Mouse (Mus musculus) forebrain, embryonic 13.5 days (tissue): Measurements from ENCODE around the gene Vmp1. TPM values are rescaled to one million over a fixed set of nuclear protein-coding genes. Genes with fewer than 3 reads are reported as not detected.

ENCODE experiments used
- ATAC-seq: fragments of 200-750 bp; cut with Nextera tagmentation; 2 replicates; pipeline ENCODE4 v1.8.0; 2017
- H3K27ac ChIP-seq: fragments of 300-500 bp; sonication (generic); 2 replicates; pipeline ENCODE4 v1.5.1; 2015; ENCODE audit warnings: inconsistent platforms, mild to moderate bottlenecking, moderate library complexity
- H3K27me3 ChIP-seq: fragments of 300-500 bp; sonication (generic); 2 replicates; pipeline ENCODE4 v1.6.1; 2015; ENCODE audit warnings: mild to moderate bottlenecking, inconsistent platforms
- H3K36me3 ChIP-seq: fragments of 300-500 bp; sonication (generic); 2 replicates; pipeline ENCODE4 v1.6.1; 2015; ENCODE audit warnings: mild to moderate bottlenecking, inconsistent platforms; ENCODE audit not compliant: poor library complexity, severe bottlenecking
- H3K4me1 ChIP-seq: fragments of 300-500 bp; sonication (generic); 2 replicates; pipeline ENCODE4 v1.6.1; 2015; ENCODE audit warnings: inconsistent platforms
- H3K4me2 ChIP-seq: fragments of 300-500 bp; sonication (generic); 2 replicates; pipeline ENCODE4 v1.6.1; 2015; ENCODE audit warnings: inconsistent platforms, mild to moderate bottlenecking, moderate library complexity
- H3K4me3 ChIP-seq: fragments of 300-500 bp; sonication (generic); 2 replicates; pipeline ENCODE4 v1.5.1; 2015; ENCODE audit warnings: mild to moderate bottlenecking, inconsistent platforms
- H3K9ac ChIP-seq: fragments of 300-500 bp; sonication (generic); 2 replicates; pipeline ENCODE4 v1.6.1; 2015; ENCODE audit warnings: mild to moderate bottlenecking, inconsistent platforms
- H3K9me3 ChIP-seq: fragments of 300-500 bp; sonication (generic); replicated peaks from 2 replicates; pipeline ENCODE4 v1.6.1; 2016; ENCODE audit warnings: inconsistent platforms
- WGBS: fragments of 180-500 bp; shearing (Covaris S2); methylation state at CpG from one replicate; pipeline ENCODE4 v1.1.7; 2015; 5-methylcytosine and 5-hydroxymethylcytosine counted together
- polyA plus RNA-seq: library from polyadenylated mRNA; unstranded; fragments of >200 nt; fragmentation: Nextera tagmentation; extraction: Ambion mirVana; gene quantifications from 2 replicates; pipeline ENCODE4 v1.2.1, GENCODE M21; 2015

Gene Vmp1
- polyA plus RNA-seq, 1 experiment from 2014 or later, result 86.8 TPM

- no peaks in the 10 kb centered on the region for H3K9me3 ChIP-seq
- no peaks in the 10 kb centered on the region for H3K27me3 ChIP-seq
- ATAC-seq, result no peak
- H3K4me1 ChIP-seq, result no peaks in the 10 kb centered on the region
- WGBS, result 97% methylated on average over 4 of the region's 4 CpGs
- H3K36me3 ChIP-seq, result peaks cover 12% of the 10 kb centered on the region; the same call in 1 of the 2 replicates
- H3K4me3 ChIP-seq, result no peak overlapping the region
- H3K9ac ChIP-seq, result no peak overlapping the region
- no peak overlapping the region for H3K27ac ChIP-seq
- no peak overlapping the region for H3K4me2 ChIP-seq
Measured at GRCm38 (mm10) chr11:86626714-86627113, 56.9 kb downstream of the Vmp1 start.

- H3K9me3 ChIP-seq, result no peaks in the 10 kb centered on the region
- no peak overlapping the region for H3K4me3 ChIP-seq
- no peak overlapping the region for H3K9ac ChIP-seq
- no peaks in the 10 kb centered on the region for H3K4me1 ChIP-seq
- ATAC-seq, result no peak
- H3K36me3 ChIP-seq, result peaks cover 3% of the 10 kb centered on the region; the same call in 1 of the 2 replicates
- 82% methylated on average over 5 of the region's 5 CpGs for WGBS
- H3K4me2 ChIP-seq, result no peak overlapping the region
- no peak overlapping the region for H3K27ac ChIP-seq
- H3K27me3 ChIP-seq, result no peaks in the 10 kb centered on the region
Measured at GRCm38 (mm10) chr11:86624237-86624941, 59.2 kb downstream of the Vmp1 start.

- Histone ChIP-seq H3K4me3 (no peak overlapping the region), H3K9ac (no peak overlapping the region), H3K4me2 (no peak overlapping the region), H3K9me3 (no peaks in the 10 kb centered on the region), H3K4me1 (no peaks in the 10 kb centered on the region), H3K27me3 (no peaks in the 10 kb centered on the region), H3K27ac (no peak overlapping the region), H3K36me3 (peaks cover 3% of the 10 kb centered on the region; the same call in 1 of the 2 replicates)
- ATAC-seq, result no peak
- WGBS, result 80% methylated on average over 1 of the region's 1 CpGs
Measured at GRCm38 (mm10) chr11:86623402-86624010, 60.1 kb downstream of the Vmp1 start.

- no peaks in the 10 kb centered on the region for H3K36me3 ChIP-seq
- no peaks in the 10 kb centered on the region for H3K4me1 ChIP-seq
- H3K4me3 ChIP-seq, result no peak overlapping the region
- H3K9ac ChIP-seq, result no peak overlapping the region
- 76% methylated on average over 1 of the region's 1 CpGs for WGBS
- no peak overlapping the region for H3K27ac ChIP-seq
- H3K4me2 ChIP-seq, result no peak overlapping the region
- no peaks in the 10 kb centered on the region for H3K27me3 ChIP-seq
- no peaks in the 10 kb centered on the region for H3K9me3 ChIP-seq
- no peak for ATAC-seq
Measured at GRCm38 (mm10) chr11:86622191-86622912, 61.3 kb downstream of the Vmp1 start.

GRCm38 (mm10) chr11:86621139-86621538, 62.5 kb downstream of the Vmp1 start:
- Histone ChIP-seq H3K9me3 (no peaks in the 10 kb centered on the region), H3K4me1 (no peaks in the 10 kb centered on the region), H3K27me3 (no peaks in the 10 kb centered on the region), H3K4me2 (no peak overlapping the region), H3K4me3 (no peak overlapping the region), H3K27ac (no peak overlapping the region), H3K9ac (no peak overlapping the region), H3K36me3 (no peaks in the 10 kb centered on the region)
- WGBS, result 96% methylated on average over 13 of the region's 13 CpGs
- ATAC-seq, result no peak

GRCm38 (mm10) chr11:86618548-86619335, 64.9 kb downstream of the Vmp1 start:
- no peak for ATAC-seq
- H3K9ac ChIP-seq, result no peak overlapping the region
- WGBS, result 81% methylated on average over 2 of the region's 2 CpGs
- H3K27me3 ChIP-seq, result no peaks in the 10 kb centered on the region
- no peaks in the 10 kb centered on the region for H3K4me1 ChIP-seq
- H3K27ac ChIP-seq, result no peak overlapping the region
- no peaks in the 10 kb centered on the region for H3K36me3 ChIP-seq
- H3K4me3 ChIP-seq, result no peak overlapping the region
- no peak overlapping the region for H3K4me2 ChIP-seq
- H3K9me3 ChIP-seq, result no peaks in the 10 kb centered on the region

- Histone ChIP-seq H3K4me1 (no peaks in the 10 kb centered on the region), H3K9me3 (no peaks in the 10 kb centered on the region), H3K27ac (no peak overlapping the region), H3K4me3 (no peak overlapping the region), H3K4me2 (no peak overlapping the region), H3K36me3 (no peaks in the 10 kb centered on the region), H3K9ac (no peak overlapping the region), H3K27me3 (no peaks in the 10 kb centered on the region)
- WGBS, result 86% methylated on average over 5 of the region's 5 CpGs
- no peak for ATAC-seq
Measured at GRCm38 (mm10) chr11:86614607-86615006, 69.0 kb downstream of the Vmp1 start.

GRCm38 (mm10) chr11:86614056-86614530, 69.5 kb downstream of the Vmp1 start:
- Histone ChIP-seq H3K27me3 (no peaks in the 10 kb centered on the region), H3K27ac (no peak overlapping the region), H3K4me1 (no peaks in the 10 kb centered on the region), H3K9ac (no peak overlapping the region), H3K9me3 (no peaks in the 10 kb centered on the region), H3K36me3 (no peaks in the 10 kb centered on the region), H3K4me3 (no peak overlapping the region), H3K4me2 (no peak overlapping the region)
- no peak for ATAC-seq
- 75% methylated on average over 2 of the region's 2 CpGs for WGBS

GRCm38 (mm10) chr11:86611991-86612390, 71.6 kb downstream of the Vmp1 start:
- Histone ChIP-seq H3K4me2 (no peak overlapping the region), H3K27me3 (no peaks in the 10 kb centered on the region), H3K36me3 (peaks cover 4% of the 10 kb centered on the region; the same call in 1 of the 2 replicates), H3K4me1 (no peaks in the 10 kb centered on the region), H3K27ac (no peak overlapping the region), H3K9ac (no peak overlapping the region), H3K4me3 (no peak overlapping the region), H3K9me3 (no peaks in the 10 kb centered on the region)
- no peak for ATAC-seq
- WGBS, result 100% methylated on average over 1 of the region's 1 CpGs

- H3K4me1 ChIP-seq, result no peaks in the 10 kb centered on the region
- H3K36me3 ChIP-seq, result peaks cover 14% of the 10 kb centered on the region
- WGBS, result 88% methylated on average over 3 of the region's 3 CpGs
- no peak overlapping the region for H3K4me2 ChIP-seq
- no peak for ATAC-seq
- no peaks in the 10 kb centered on the region for H3K27me3 ChIP-seq
- no peak overlapping the region for H3K4me3 ChIP-seq
- H3K9ac ChIP-seq, result no peak overlapping the region
- no peak overlapping the region for H3K27ac ChIP-seq
- H3K9me3 ChIP-seq, result no peaks in the 10 kb centered on the region
Measured at GRCm38 (mm10) chr11:86610239-86610638, 73.4 kb downstream of the Vmp1 start.

- no peak for ATAC-seq
- H3K4me3 ChIP-seq, result no peak overlapping the region
- H3K27ac ChIP-seq, result no peak overlapping the region
Measured at GRCm38 (mm10) chr11:86607808-86608350, 75.8 kb downstream of the Vmp1 start.

More at GRCm38 (mm10) chr11:86607808-86608350, 75.8 kb downstream of the Vmp1 start:
- Histone ChIP-seq H3K9me3 (no peaks in the 10 kb centered on the region), H3K4me1 (no peaks in the 10 kb centered on the region), H3K4me2 (no peak overlapping the region), H3K9ac (no peak overlapping the region), H3K36me3 (peaks cover 17% of the 10 kb centered on the region), H3K27me3 (no peaks in the 10 kb centered on the region)
- 78% methylated on average over 2 of the region's 2 CpGs for WGBS
